Mouse (Mus musculus): Measurements from ENCODE around the gene Gabarapl1. TPM values are rescaled to one million over a fixed set of nuclear protein-coding genes. Genes with fewer than 3 reads are reported as not detected.

Gabarapl1 gene
- polyA plus RNA-seq, 1 experiment from 2014 or later: 56.6 TPM

- Histone ChIP-seq H3K4me2 (replicated peaks) (no peak overlapping the region), H3K36me3 (no peaks in the 10 kb centered on the region), H3K27me3 (no peaks in the 10 kb centered on the region), H3K4me1 (no peaks in the 10 kb centered on the region), H3K9ac (no peak overlapping the region), H3K4me3 (no peak overlapping the region), H3K9me3 (no peaks in the 10 kb centered on the region), H3K27ac (no peak overlapping the region)
- no peak for ATAC-seq (ENCODE audit: insufficient number of reproducible peaks, insufficient read depth, low FRiP score, low TSS enrichment)
- 56% methylated on average over 4 of the region's 4 CpGs for WGBS
Measured at GRCm38 (mm10) chr6:129581274-129581673, 48.3 kb downstream of the Gabarapl1 start.

GRCm38 (mm10) chr6:129581896-129582295, 48.9 kb downstream of the Gabarapl1 start:
- WGBS: 80% methylated on average over 4 of the region's 4 CpGs
- no peaks in the 10 kb centered on the region for H3K4me1 ChIP-seq
- H3K27ac ChIP-seq: no peak overlapping the region
- H3K4me3 ChIP-seq: no peak overlapping the region
- no peaks in the 10 kb centered on the region for H3K36me3 ChIP-seq
- H3K9ac ChIP-seq: no peak overlapping the region
- no peaks in the 10 kb centered on the region for H3K27me3 ChIP-seq
- no peaks in the 10 kb centered on the region for H3K9me3 ChIP-seq
- no peak overlapping the region for H3K4me2 ChIP-seq (replicated peaks)
- no peak for ATAC-seq (ENCODE audit: insufficient number of reproducible peaks, insufficient read depth, low FRiP score, low TSS enrichment)

GRCm38 (mm10) chr6:129583014-129583413, 50.1 kb downstream of the Gabarapl1 start:
- H3K4me1 ChIP-seq: no peaks in the 10 kb centered on the region
- 73% methylated on average over 3 of the region's 3 CpGs for WGBS
- no peak overlapping the region for H3K4me2 ChIP-seq (replicated peaks)
- no peaks in the 10 kb centered on the region for H3K27me3 ChIP-seq
- H3K4me3 ChIP-seq: no peak overlapping the region
- no peak overlapping the region for H3K27ac ChIP-seq
- H3K9ac ChIP-seq: no peak overlapping the region
- no peaks in the 10 kb centered on the region for H3K9me3 ChIP-seq
- ATAC-seq (ENCODE audit: insufficient number of reproducible peaks, insufficient read depth, low FRiP score, low TSS enrichment): no peak
- no peaks in the 10 kb centered on the region for H3K36me3 ChIP-seq

GRCm38 (mm10) chr6:129591508-129591907, 58.5 kb downstream of the Gabarapl1 start, which contains the start of gene Klrd1:
Gene Klrd1 (plus strand): TSS chr6:129591782.
- no peak for ATAC-seq (ENCODE audit: insufficient number of reproducible peaks, insufficient read depth, low FRiP score, low TSS enrichment)
- 84% methylated on average over 3 of the region's 3 CpGs for WGBS
- Histone ChIP-seq H3K4me3 (no peak within 1 kb of the TSS), H3K27me3 (no peaks in the 10 kb centered on the region), H3K36me3 (no peaks in the 10 kb centered on the region), H3K4me2 (replicated peaks) (no peak within 1 kb of the TSS), H3K27ac (no peak within 1 kb of the TSS), H3K9ac (no peak within 1 kb of the TSS), H3K9me3 (no peaks in the 10 kb centered on the region), H3K4me1 (no peaks in the 10 kb centered on the region)

Other genes with a start within 250 kb of the Gabarapl1 start
- not detected in 2 replicates for gene 4922502D21Rik, start 201.4 kb upstream of the Gabarapl1 start, polyA plus RNA-seq (2016; fragmentation: Nextera tagmentation; extraction: Ambion mirVana)
- 0.37 and 0.95 TPM in 2 replicates for gene Clec12a, start 190.5 kb upstream of the Gabarapl1 start, polyA plus RNA-seq (2016; fragmentation: Nextera tagmentation; extraction: Ambion mirVana)
- not detected in 2 replicates for gene Clec12b, start 147.3 kb upstream of the Gabarapl1 start, polyA plus RNA-seq (2016; fragmentation: Nextera tagmentation; extraction: Ambion mirVana)
- 5.0 and 6.0 TPM in 2 replicates for gene Clec1b, start 135.9 kb upstream of the Gabarapl1 start, polyA plus RNA-seq (2016; fragmentation: Nextera tagmentation; extraction: Ambion mirVana)
- gene Clec9a, start 124.3 kb upstream of the Gabarapl1 start, polyA plus RNA-seq (2016; fragmentation: Nextera tagmentation; extraction: Ambion mirVana): 0.13 and 0.14 TPM in 2 replicates
- gene Clec1a, start 81.2 kb upstream of the Gabarapl1 start, polyA plus RNA-seq (2016; fragmentation: Nextera tagmentation; extraction: Ambion mirVana): 1.9 TPM in 2 replicates
- gene Olr1, start 26.0 kb upstream of the Gabarapl1 start, polyA plus RNA-seq (2016; fragmentation: Nextera tagmentation; extraction: Ambion mirVana): 0.04 TPM in 1 of 2 replicates, not detected in the other
- gene Tmem52b, start 20.6 kb upstream of the Gabarapl1 start, polyA plus RNA-seq (2016; fragmentation: Nextera tagmentation; extraction: Ambion mirVana): not detected in 2 replicates
- not detected in 2 replicates for gene Klre1, start 44.7 kb downstream of the Gabarapl1 start, polyA plus RNA-seq (2016; fragmentation: Nextera tagmentation; extraction: Ambion mirVana)
- gene Klrd1, start 58.6 kb downstream of the Gabarapl1 start, polyA plus RNA-seq (2016; fragmentation: Nextera tagmentation; extraction: Ambion mirVana): 0.32 TPM in 1 of 2 replicates, not detected in the other
- gene Klrk1, start 90.7 kb downstream of the Gabarapl1 start, polyA plus RNA-seq (2016; fragmentation: Nextera tagmentation; extraction: Ambion mirVana): 0.05 and 0.14 TPM in 2 replicates
- not detected in 2 replicates for gene Klrc3, start 110.2 kb downstream of the Gabarapl1 start, polyA plus RNA-seq (2016; fragmentation: Nextera tagmentation; extraction: Ambion mirVana)
- not detected in 2 replicates for gene Klrc2, start 127.5 kb downstream of the Gabarapl1 start, polyA plus RNA-seq (2016; fragmentation: Nextera tagmentation; extraction: Ambion mirVana)
- gene Klrc1, start 145.8 kb downstream of the Gabarapl1 start, polyA plus RNA-seq (2016; fragmentation: Nextera tagmentation; extraction: Ambion mirVana): not detected in 2 replicates
- not detected in 2 replicates for gene Klri1, start 184.0 kb downstream of the Gabarapl1 start, polyA plus RNA-seq (2016; fragmentation: Nextera tagmentation; extraction: Ambion mirVana)
- not detected in 2 replicates for gene Klri2, start 207.3 kb downstream of the Gabarapl1 start, polyA plus RNA-seq (2016; fragmentation: Nextera tagmentation; extraction: Ambion mirVana)